Mouse (Mus musculus): ENCODE measurements around the gene Rcsd1. TPM values are rescaled to one million over a fixed set of nuclear protein-coding genes. Genes with fewer than 3 reads are reported as not detected.

Rcsd1 gene
- polyA plus RNA-seq (2014; fragmentation: Nextera tagmentation; extraction: Ambion mirVana), result 6.1 and 8.9 TPM in 2 replicates

DNA sequence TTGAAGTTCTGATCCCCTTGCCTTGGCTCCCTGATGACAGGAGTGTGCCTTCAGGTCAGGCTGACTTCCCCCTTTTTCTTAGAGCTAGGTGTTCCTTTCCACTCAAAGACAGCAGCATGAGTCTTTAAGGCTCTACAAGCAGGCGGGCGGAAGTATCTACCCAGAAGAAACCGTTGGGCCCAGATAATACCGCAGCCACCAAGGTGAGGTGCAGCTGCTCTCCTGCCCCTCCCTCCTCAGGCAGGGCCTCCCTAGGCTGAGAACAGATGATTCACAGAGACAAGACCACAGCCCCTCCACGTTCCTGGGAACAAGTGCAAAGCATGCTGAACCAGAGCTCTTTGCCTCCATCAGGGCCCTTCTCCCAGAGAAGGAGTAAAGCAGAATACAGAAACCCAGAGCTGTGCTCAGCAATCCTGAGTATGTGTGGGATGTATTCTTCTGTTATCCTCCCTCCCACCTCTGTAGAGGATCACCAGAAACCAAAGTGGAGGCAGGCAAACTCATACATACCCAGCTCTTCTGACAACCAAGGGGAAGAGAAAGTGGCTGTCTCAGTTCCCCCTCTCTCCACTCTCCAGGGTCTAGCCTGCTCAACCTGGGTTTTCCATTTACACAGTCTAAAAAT lies at the start of gene Rcsd1:
Gene Rcsd1 (minus strand): TSS at position 129 of the 628 bp plus-strand sequence.
- H3K36me3 ChIP-seq (ENCODE audit: control insufficient read depth, insufficient read depth, low read length), result no peaks in the 10 kb centered on the region
- H3K4me3 ChIP-seq (ENCODE audit: low read depth, low read length), result no peak within 1 kb of the TSS
- DNase-seq (ENCODE audit: low spot score), result no peak
- no peaks in the 10 kb centered on the region for H3K9me3 ChIP-seq (ENCODE audit: control insufficient read depth, low read length)
- H3K27ac ChIP-seq (replicated peaks; ENCODE audit: low read depth, low read length), result no peak within 1 kb of the TSS
- WGBS, result 56% methylated on average over 5 of the region's 5 CpGs
- H3K4me1 ChIP-seq (ENCODE audit: control insufficient read depth, insufficient read depth, low read length), result no peaks in the 10 kb centered on the region
- no peak for ATAC-seq (ENCODE audit: insufficient number of reproducible peaks, low FRiP score, low TSS enrichment, low read depth)
- 0 out of 2 replicates have a peak within 1 kb of the TSS, but pooled peaks have one; percentile 97 for H3K4me2 ChIP-seq (ENCODE audit: low read depth, severe bottlenecking)
- H3K9ac ChIP-seq (ENCODE audit: low read length), result no peak within 1 kb of the TSS
- no peaks in the 10 kb centered on the region; the same call in 1 of the 2 replicates for H3K27me3 ChIP-seq (ENCODE audit: control insufficient read depth, insufficient read depth, low read length)

DNA sequence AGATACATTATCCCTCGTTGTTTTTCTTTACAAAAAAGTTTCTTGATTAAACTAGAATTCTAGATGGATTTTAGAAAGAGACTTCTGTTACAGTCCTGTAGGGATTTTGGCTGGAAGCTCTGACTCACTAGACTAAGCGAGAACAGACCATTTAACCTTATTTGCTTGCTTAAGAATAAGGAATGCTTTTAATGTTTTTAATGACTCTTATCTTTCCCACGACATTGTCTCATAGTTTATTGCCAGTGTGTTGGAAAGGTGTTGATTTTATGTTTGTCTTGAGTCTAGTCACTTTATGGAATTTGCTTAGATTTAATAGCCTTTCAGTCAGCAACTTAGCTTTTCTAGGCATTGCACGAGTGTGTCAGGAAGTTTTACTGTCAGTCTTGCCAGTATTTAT lies 45.6 kb upstream of the Rcsd1 start:
- no peak overlapping the region for H3K27ac ChIP-seq (replicated peaks; ENCODE audit: low read depth, low read length)
- H3K27me3 ChIP-seq (ENCODE audit: control insufficient read depth, insufficient read depth, low read length), result no peaks in the 10 kb centered on the region
- WGBS, result 23% methylated on average over 4 of the region's 4 CpGs
- H3K4me1 ChIP-seq (ENCODE audit: control insufficient read depth, insufficient read depth, low read length), result no peaks in the 10 kb centered on the region
- ATAC-seq (ENCODE audit: insufficient number of reproducible peaks, low FRiP score, low TSS enrichment, low read depth), result no peak
- DNase-seq (ENCODE audit: low spot score), result no peak
- no peak overlapping the region for H3K9ac ChIP-seq (ENCODE audit: low read length)
- no peak overlapping the region for H3K4me2 ChIP-seq (ENCODE audit: low read depth, severe bottlenecking)
- no peak overlapping the region for H3K4me3 ChIP-seq (ENCODE audit: low read depth, low read length)
- H3K9me3 ChIP-seq (ENCODE audit: control insufficient read depth, low read length), result no peaks in the 10 kb centered on the region
- no peaks in the 10 kb centered on the region for H3K36me3 ChIP-seq (ENCODE audit: control insufficient read depth, insufficient read depth, low read length)

DNA sequence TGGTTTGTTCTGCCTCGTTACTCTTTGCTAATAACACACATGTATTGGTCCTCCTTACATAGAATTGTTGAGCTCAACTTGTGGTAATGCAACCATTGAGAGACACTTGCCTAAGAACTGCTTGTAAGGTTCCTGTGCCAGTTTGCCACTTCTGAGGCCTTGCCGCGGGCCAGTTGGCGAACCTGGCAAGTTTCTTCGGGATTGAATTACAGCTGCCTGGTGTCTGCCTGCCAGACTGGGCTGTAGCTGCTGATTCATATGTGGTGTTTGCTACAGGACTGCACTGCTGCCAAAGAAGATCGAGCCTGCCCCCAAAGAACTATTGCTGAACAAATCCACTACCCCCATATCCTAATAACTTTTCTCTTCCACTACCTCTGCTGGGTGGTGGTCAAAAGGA lies 44.6 kb upstream of the Rcsd1 start:
- Histone ChIP-seq H3K9ac (ENCODE audit: low read length) (no peak overlapping the region), H3K36me3 (ENCODE audit: control insufficient read depth, insufficient read depth, low read length) (no peaks in the 10 kb centered on the region), H3K9me3 (ENCODE audit: control insufficient read depth, low read length) (no peaks in the 10 kb centered on the region), H3K4me3 (ENCODE audit: low read depth, low read length) (no peak overlapping the region), H3K4me1 (ENCODE audit: control insufficient read depth, insufficient read depth, low read length) (no peaks in the 10 kb centered on the region), H3K4me2 (ENCODE audit: low read depth, severe bottlenecking) (no peak overlapping the region), H3K27me3 (ENCODE audit: control insufficient read depth, insufficient read depth, low read length) (no peaks in the 10 kb centered on the region), H3K27ac (replicated peaks; ENCODE audit: low read depth, low read length) (no peak overlapping the region)
- DNase-seq (ENCODE audit: low spot score) (no peak), ATAC-seq (ENCODE audit: insufficient number of reproducible peaks, low FRiP score, low TSS enrichment, low read depth) (no peak)
- 89% methylated on average over 6 of the region's 6 CpGs for WGBS

DNA sequence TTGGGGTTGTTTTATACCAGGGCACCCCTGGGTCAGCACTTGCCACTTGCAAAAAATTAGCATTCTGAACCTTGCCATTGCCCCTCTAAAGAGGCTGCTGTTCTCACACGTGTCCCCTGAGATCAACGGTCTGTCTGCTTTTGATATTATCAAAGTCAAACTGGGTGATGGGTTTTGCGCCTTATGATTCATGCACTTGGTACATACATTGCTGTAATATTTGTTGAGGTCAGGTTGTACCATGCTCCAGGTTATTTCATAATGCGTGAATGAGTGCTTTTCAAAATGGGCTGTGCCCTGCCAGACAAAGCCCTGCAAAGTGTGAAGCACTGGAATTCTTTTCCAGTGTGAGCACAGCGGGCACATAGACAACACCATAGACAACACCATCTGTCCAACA lies 42.3 kb upstream of the Rcsd1 start:
- Histone ChIP-seq H3K9ac (ENCODE audit: low read length) (no peak overlapping the region), H3K4me1 (ENCODE audit: control insufficient read depth, insufficient read depth, low read length) (no peaks in the 10 kb centered on the region), H3K9me3 (ENCODE audit: control insufficient read depth, low read length) (no peaks in the 10 kb centered on the region), H3K4me2 (ENCODE audit: low read depth, severe bottlenecking) (no peak overlapping the region), H3K4me3 (ENCODE audit: low read depth, low read length) (no peak overlapping the region), H3K27me3 (ENCODE audit: control insufficient read depth, insufficient read depth, low read length) (no peaks in the 10 kb centered on the region), H3K36me3 (ENCODE audit: control insufficient read depth, insufficient read depth, low read length) (no peaks in the 10 kb centered on the region), H3K27ac (replicated peaks; ENCODE audit: low read depth, low read length) (no peak overlapping the region)
- DNase-seq (ENCODE audit: low spot score) (no peak), ATAC-seq (ENCODE audit: insufficient number of reproducible peaks, low FRiP score, low TSS enrichment, low read depth) (no peak)
- WGBS, result 85% methylated on average over 5 of the region's 5 CpGs

DNA sequence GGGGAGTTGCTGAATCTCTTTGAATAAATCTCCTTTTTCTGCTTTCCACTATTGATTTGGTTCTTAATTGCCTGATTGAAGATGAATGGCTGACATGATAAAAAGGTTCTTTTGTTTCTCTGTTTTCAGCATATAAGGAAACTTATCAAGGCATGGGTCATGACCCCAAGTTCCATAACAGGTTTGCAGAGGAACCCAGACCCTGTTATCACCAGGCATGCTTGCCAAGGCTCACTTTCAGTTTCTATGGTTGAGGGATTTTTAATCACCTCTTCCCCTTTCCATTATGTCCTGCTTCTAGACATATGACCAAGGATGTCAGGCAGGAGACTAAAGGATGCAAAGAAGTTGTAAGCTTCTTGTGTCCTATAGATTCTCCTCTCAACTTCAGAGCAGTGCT lies 41.6 kb upstream of the Rcsd1 start:
- no peak for DNase-seq (ENCODE audit: low spot score)
- H3K27ac ChIP-seq (replicated peaks; ENCODE audit: low read depth, low read length), result no peak overlapping the region
- H3K9ac ChIP-seq (ENCODE audit: low read length), result no peak overlapping the region
- H3K4me1 ChIP-seq (ENCODE audit: control insufficient read depth, insufficient read depth, low read length), result no peaks in the 10 kb centered on the region
- H3K36me3 ChIP-seq (ENCODE audit: control insufficient read depth, insufficient read depth, low read length), result no peaks in the 10 kb centered on the region
- no peaks in the 10 kb centered on the region for H3K9me3 ChIP-seq (ENCODE audit: control insufficient read depth, low read length)
- ATAC-seq (ENCODE audit: insufficient number of reproducible peaks, low FRiP score, low TSS enrichment, low read depth), result no peak
- H3K4me2 ChIP-seq (ENCODE audit: low read depth, severe bottlenecking), result no peak overlapping the region
- H3K27me3 ChIP-seq (ENCODE audit: control insufficient read depth, insufficient read depth, low read length), result no peaks in the 10 kb centered on the region
- H3K4me3 ChIP-seq (ENCODE audit: low read depth, low read length), result no peak overlapping the region

DNA sequence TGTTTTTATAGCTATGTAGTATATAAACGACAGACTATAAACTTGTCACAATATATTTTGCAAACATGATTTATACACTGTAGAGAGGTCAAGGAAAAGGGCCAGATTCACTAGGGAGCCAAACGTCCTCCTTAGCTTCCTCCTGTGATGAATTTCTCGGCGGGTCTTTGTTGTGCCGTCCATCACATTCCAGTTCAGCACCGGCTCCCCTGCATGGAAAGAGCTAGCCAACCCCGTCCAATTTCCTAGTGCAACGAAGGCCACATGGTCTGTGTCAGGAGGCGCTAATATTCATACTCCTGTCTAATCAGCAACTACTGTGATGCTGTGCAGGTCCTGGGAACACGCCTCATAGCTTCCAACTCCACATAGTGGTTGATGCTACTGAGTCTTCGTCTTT lies 38.5 kb upstream of the Rcsd1 start:
- ATAC-seq (ENCODE audit: insufficient number of reproducible peaks, low FRiP score, low TSS enrichment, low read depth) (no peak), DNase-seq (ENCODE audit: low spot score) (no peak)
- H3K36me3 ChIP-seq (ENCODE audit: control insufficient read depth, insufficient read depth, low read length), result no peaks in the 10 kb centered on the region
- H3K4me1 ChIP-seq (ENCODE audit: control insufficient read depth, insufficient read depth, low read length), result no peaks in the 10 kb centered on the region
- H3K9me3 ChIP-seq (ENCODE audit: control insufficient read depth, low read length), result no peaks in the 10 kb centered on the region
- H3K27ac ChIP-seq (replicated peaks; ENCODE audit: low read depth, low read length), result no peak overlapping the region
- 26% methylated on average over 11 of the region's 11 CpGs for WGBS
- H3K4me2 ChIP-seq (ENCODE audit: low read depth, severe bottlenecking), result no peak overlapping the region
- no peak overlapping the region for H3K9ac ChIP-seq (ENCODE audit: low read length)
- H3K27me3 ChIP-seq (ENCODE audit: control insufficient read depth, insufficient read depth, low read length), result no peaks in the 10 kb centered on the region
- no peak overlapping the region for H3K4me3 ChIP-seq (ENCODE audit: low read depth, low read length)

DNA sequence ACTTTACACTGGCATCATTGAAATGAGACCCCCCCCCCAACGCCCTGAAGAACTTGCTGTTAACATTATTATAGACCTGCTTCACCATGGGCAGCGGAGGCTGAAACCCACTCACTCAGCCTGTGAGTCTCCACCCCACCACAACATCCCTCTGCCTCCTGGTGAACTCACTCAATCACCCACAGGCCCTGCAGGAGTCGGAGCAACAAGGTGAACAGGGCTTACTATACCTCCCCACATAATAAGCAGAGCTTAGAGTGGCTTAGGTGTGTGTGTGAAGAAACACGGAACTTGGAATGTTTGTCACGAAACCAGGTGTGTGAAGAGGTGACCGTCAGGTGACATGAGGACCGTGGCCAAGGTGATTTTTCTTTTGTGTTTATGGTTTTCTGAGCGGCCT lies 32.4 kb upstream of the Rcsd1 start:
- no peak for DNase-seq (ENCODE audit: low spot score)

DNA sequence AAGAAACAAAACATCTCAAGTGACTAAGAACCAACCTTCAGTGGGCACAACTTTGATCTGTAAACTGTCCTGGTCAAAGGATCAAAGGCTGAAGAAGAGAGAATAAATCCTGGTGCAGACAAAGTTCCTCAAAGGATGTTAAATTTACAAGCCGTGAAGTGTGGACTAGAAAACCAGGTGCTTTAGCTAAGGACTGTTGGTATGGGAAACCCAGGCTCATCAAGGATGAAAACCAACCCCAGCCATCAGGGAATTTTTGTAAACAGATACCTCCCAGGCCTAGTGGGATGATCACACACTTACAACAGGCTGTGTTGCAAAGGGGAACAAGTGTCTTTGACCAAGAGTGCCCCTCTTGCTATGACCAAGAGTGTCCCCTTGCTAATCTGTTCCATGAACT lies 29.4 kb upstream of the Rcsd1 start:
- no peak for DNase-seq (ENCODE audit: low spot score)
- H3K27ac ChIP-seq (replicated peaks; ENCODE audit: low read depth, low read length), result no peak overlapping the region
- 42% methylated on average over 1 of the region's 1 CpGs for WGBS
- no peak for ATAC-seq (ENCODE audit: insufficient number of reproducible peaks, low FRiP score, low TSS enrichment, low read depth)
- no peaks in the 10 kb centered on the region for H3K36me3 ChIP-seq (ENCODE audit: control insufficient read depth, insufficient read depth, low read length)
- H3K4me2 ChIP-seq (ENCODE audit: low read depth, severe bottlenecking), result no peak overlapping the region
- no peak overlapping the region for H3K4me3 ChIP-seq (ENCODE audit: low read depth, low read length)
- no peak overlapping the region for H3K9ac ChIP-seq (ENCODE audit: low read length)
- no peaks in the 10 kb centered on the region for H3K27me3 ChIP-seq (ENCODE audit: control insufficient read depth, insufficient read depth, low read length)
- no peaks in the 10 kb centered on the region for H3K9me3 ChIP-seq (ENCODE audit: control insufficient read depth, low read length)
- H3K4me1 ChIP-seq (ENCODE audit: control insufficient read depth, insufficient read depth, low read length), result no peaks in the 10 kb centered on the region

More for the DNA sequence above, 32.4 kb upstream of the Rcsd1 start:
- H3K27me3 ChIP-seq (ENCODE audit: control insufficient read depth, insufficient read depth, low read length), result no peaks in the 10 kb centered on the region
- H3K4me1 ChIP-seq (ENCODE audit: control insufficient read depth, insufficient read depth, low read length), result no peaks in the 10 kb centered on the region
- H3K4me3 ChIP-seq (ENCODE audit: low read depth, low read length), result no peak overlapping the region
- WGBS, result 83% methylated on average over 8 of the region's 8 CpGs
- no peak overlapping the region for H3K4me2 ChIP-seq (ENCODE audit: low read depth, severe bottlenecking)
- no peak overlapping the region for H3K9ac ChIP-seq (ENCODE audit: low read length)
- no peak overlapping the region for H3K27ac ChIP-seq (replicated peaks; ENCODE audit: low read depth, low read length)
- H3K36me3 ChIP-seq (ENCODE audit: control insufficient read depth, insufficient read depth, low read length), result no peaks in the 10 kb centered on the region
- no peak for ATAC-seq (ENCODE audit: insufficient number of reproducible peaks, low FRiP score, low TSS enrichment, low read depth)
- no peaks in the 10 kb centered on the region for H3K9me3 ChIP-seq (ENCODE audit: control insufficient read depth, low read length)

DNA sequence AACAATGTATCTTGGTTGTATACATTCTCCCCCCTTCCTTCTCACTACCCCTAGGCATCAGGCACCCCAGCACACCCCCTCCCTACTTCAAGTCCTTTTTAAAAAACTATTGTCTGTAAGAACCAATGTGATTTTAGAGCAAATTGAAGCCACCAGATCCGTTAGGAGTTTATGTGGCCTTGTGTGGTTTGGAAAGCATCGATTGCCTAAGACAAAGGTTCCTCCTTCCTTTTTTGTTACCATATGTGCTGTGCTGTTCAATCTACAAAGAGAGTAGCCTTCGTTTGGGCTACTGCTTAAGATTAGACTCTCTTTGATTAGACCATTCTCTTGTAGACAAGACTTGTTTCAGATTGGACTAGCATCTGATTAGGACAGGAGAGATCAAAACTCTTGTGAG lies 28.3 kb upstream of the Rcsd1 start:
- Histone ChIP-seq H3K9me3 (ENCODE audit: control insufficient read depth, low read length) (no peaks in the 10 kb centered on the region), H3K4me2 (ENCODE audit: low read depth, severe bottlenecking) (no peak overlapping the region), H3K36me3 (ENCODE audit: control insufficient read depth, insufficient read depth, low read length) (no peaks in the 10 kb centered on the region), H3K9ac (ENCODE audit: low read length) (no peak overlapping the region), H3K4me3 (ENCODE audit: low read depth, low read length) (no peak overlapping the region), H3K27me3 (ENCODE audit: control insufficient read depth, insufficient read depth, low read length) (no peaks in the 10 kb centered on the region), H3K27ac (replicated peaks; ENCODE audit: low read depth, low read length) (no peak overlapping the region), H3K4me1 (ENCODE audit: control insufficient read depth, insufficient read depth, low read length) (no peaks in the 10 kb centered on the region)
- no peak for DNase-seq (ENCODE audit: low spot score)
- ATAC-seq (ENCODE audit: insufficient number of reproducible peaks, low FRiP score, low TSS enrichment, low read depth), result no peak
- WGBS, result 70% methylated on average over 3 of the region's 3 CpGs
